Mouse (Mus musculus): ENCODE results near the gene Kcnab1. TPM values are rescaled to one million over a fixed set of nuclear protein-coding genes. Genes with fewer than 3 reads are reported as not detected.

The Kcnab1 gene
- total and polyA plus RNA-seq, 3 experiments = 0.38 to 0.81 (median 0.76) TPM

- no peak for TF ChIP-seq CTCF (conservative IDR thresholded peaks at IDR 0.05 in 1 of 2, IDR thresholded peaks at IDR 0.05 in 1 of 2; ENCODE audit: low read depth in 2 of 2, low read length in 2 of 2)
- TF ChIP-seq ELF1 (IDR thresholded peaks at IDR 0.05; ENCODE audit: low read depth, low read length) = no peak
- no peak for TF ChIP-seq CHD1 (IDR thresholded peaks at IDR 0.05; ENCODE audit: low read depth, low read length)
- TF ChIP-seq MXI1 (IDR thresholded peaks at IDR 0.05; ENCODE audit: low read depth, low read length) = no peak
Observed at GRCm38 (mm10) chr3:65340173-65340951, 231.2 kb downstream of the Kcnab1 start (continued).

DNA sequence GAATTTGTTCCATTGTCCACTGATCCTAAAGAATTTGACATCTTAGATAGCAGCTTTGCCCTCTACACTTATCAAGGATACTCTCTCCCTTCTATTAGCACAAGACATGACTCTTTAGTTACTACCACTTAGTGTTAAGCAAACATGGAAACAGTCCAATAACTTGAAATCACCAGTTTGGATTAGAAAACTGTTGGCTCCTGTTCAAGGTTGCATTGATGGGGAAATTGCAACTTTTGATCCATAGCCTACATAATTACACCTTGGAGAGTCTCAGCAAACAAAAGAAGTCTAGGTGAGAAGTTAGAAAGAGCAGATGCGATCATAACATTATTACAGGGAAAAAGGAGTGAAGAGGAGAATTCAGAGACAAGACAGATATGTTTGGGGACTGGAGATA lies 237.0 kb downstream of the Kcnab1 start:
- no peaks in the 10 kb centered on the region for H3K79me2 ChIP-seq (replicated peaks; ENCODE audit: control insufficient read depth, extremely low read depth, insufficient read depth, poor library complexity, severe bottlenecking)
- no peak for DNase-seq (ENCODE audit: extremely low read depth)
- no peak overlapping the region for H3K4me3 ChIP-seq (replicated peaks in 1 of 3; ENCODE audit: low read depth in 2 of 3, low read length in 2 of 3, poor library complexity in 1 of 3)
- no peaks in the 10 kb centered on the region for H3K4me1 ChIP-seq (ENCODE audit: control insufficient read depth in 1 of 2, insufficient read depth in 2 of 2)
- dilution Hi-C loops (cut with MboI; ENCODE audit: extremely low pct_ligation_motif_present, extremely low pct_unique_long_range_greater_than_20kb, low sequenced_read_pairs) (no loop called here), in situ Hi-C loops (cut with MboI; ENCODE audit: low pct_ligation_motif_present, low pct_unique_long_range_greater_than_20kb, low sequenced_read_pairs) (no loop called here)
- H3K27me3 ChIP-seq (replicated peaks) = no peaks in the 10 kb centered on the region
- H3K9me3 ChIP-seq (replicated peaks; ENCODE audit: low read length) = no peaks in the 10 kb centered on the region
- H3K36me3 ChIP-seq (replicated peaks in 1 of 2; ENCODE audit: control insufficient read depth in 1 of 2, insufficient read depth in 1 of 2, low read length in 1 of 2) = peaks cover 0 to 7% of the 10 kb centered on the region in 2 experiments
- no peak overlapping the region for H3K27ac ChIP-seq (ENCODE audit: insufficient read depth, low read depth)
- no peak for TF ChIP-seq JUN (IDR thresholded peaks at IDR 0.05; ENCODE audit: insufficient read depth, low read depth, low read length)
- no peak overlapping the region for H3K9ac ChIP-seq (ENCODE audit: insufficient read depth, low read depth)
- no peak overlapping the region for H3K4me2 ChIP-seq (ENCODE audit: insufficient read depth, low read depth, poor library complexity, severe bottlenecking)

GRCm38 (mm10) chr3:65352278-65353127 lies 243.3 kb downstream of the Kcnab1 start:
- no peak overlapping the region for H3K4me2 ChIP-seq (ENCODE audit: insufficient read depth, low read depth, poor library complexity, severe bottlenecking)
- TF ChIP-seq USF2 (conservative IDR thresholded peaks at IDR 0.05; ENCODE audit: low read depth, low read length) (no peak), MEF2A (IDR thresholded peaks at IDR 0.05; ENCODE audit: borderline replicate concordance, low read depth, low read length) (no peak), ELF1 (IDR thresholded peaks at IDR 0.05; ENCODE audit: low read depth, low read length) (no peak), ZNF384 (IDR thresholded peaks at IDR 0.05; ENCODE audit: low read depth, low read length) (peak; percentile 64; the same call in 1 of the 2 replicates), KAT2A (IDR thresholded peaks at IDR 0.05; ENCODE audit: insufficient replicate concordance, low read length) (no peak), HCFC1 (IDR thresholded peaks at IDR 0.05; ENCODE audit: low read depth, low read length) (no peak), POLR2A (IDR thresholded peaks at IDR 0.05; ENCODE audit: low read depth, low read length) (no peak), CHD1 (IDR thresholded peaks at IDR 0.05; ENCODE audit: low read depth, low read length) (no peak), SMC3 (IDR thresholded peaks at IDR 0.05; ENCODE audit: low read depth, low read length) (peak; percentile 40), CTCF (conservative IDR thresholded peaks at IDR 0.05 in 1 of 2, IDR thresholded peaks at IDR 0.05 in 1 of 2; ENCODE audit: low read depth in 2 of 2, low read length in 2 of 2) (peak; percentile 27 to 71; a peak in 3 of 4 replicates), RAD21 (IDR thresholded peaks at IDR 0.05; ENCODE audit: low read depth, low read length) (peak; percentile 70), RCOR1 (conservative IDR thresholded peaks at IDR 0.05; ENCODE audit: low read depth, low read length) (no peak), ZMIZ1 (IDR thresholded peaks at IDR 0.05; ENCODE audit: low read depth, low read length) (no peak)
- H3K4me1 ChIP-seq (ENCODE audit: control insufficient read depth in 1 of 2, insufficient read depth in 2 of 2) = peaks cover 3 to 20% of the 10 kb centered on the region in 2 experiments; a peak in 3 of 4 replicates
- DNase-seq (ENCODE audit: extremely low read depth) = peak; percentile 26
- no peak overlapping the region for H3K4me3 ChIP-seq (replicated peaks in 1 of 3; ENCODE audit: low read depth in 2 of 3, low read length in 2 of 3, poor library complexity in 1 of 3)
- H3K36me3 ChIP-seq (replicated peaks in 1 of 2; ENCODE audit: control insufficient read depth in 1 of 2, insufficient read depth in 1 of 2, low read length in 1 of 2) = peaks cover 0 to 23% of the 10 kb centered on the region in 2 experiments
- dilution Hi-C loops (cut with MboI; ENCODE audit: extremely low pct_ligation_motif_present, extremely low pct_unique_long_range_greater_than_20kb, low sequenced_read_pairs) (no loop called here), in situ Hi-C loops (cut with MboI; ENCODE audit: low pct_ligation_motif_present, low pct_unique_long_range_greater_than_20kb, low sequenced_read_pairs) (loop anchor here (25.0 kb wide), 1 partner anchor 585 kb away; no protein-coding TSS in a partner anchor)
- no peaks in the 10 kb centered on the region for H3K79me2 ChIP-seq (replicated peaks; ENCODE audit: control insufficient read depth, extremely low read depth, insufficient read depth, poor library complexity, severe bottlenecking)
- no peak overlapping the region for H3K9ac ChIP-seq (ENCODE audit: insufficient read depth, low read depth)
- H3K27me3 ChIP-seq (replicated peaks) = no peaks in the 10 kb centered on the region
- H3K27ac ChIP-seq (ENCODE audit: insufficient read depth, low read depth) = no peak overlapping the region
- H3K9me3 ChIP-seq (replicated peaks; ENCODE audit: low read length) = no peaks in the 10 kb centered on the region
